Mouse (Mus musculus) testis, adult 2 months (tissue): Measurements from ENCODE around the gene Polrmt.

Experiments used
- CTCF ChIP-seq: fragments of 200-500 bp; IDR thresholded peaks from 2 replicates; pipeline ENCODE4 v1.5.1; 2012; ENCODE audit warnings: low read depth, mild to moderate bottlenecking, inconsistent platforms, low read length, moderate library complexity; ENCODE audit not compliant: control insufficient read depth, insufficient read depth, insufficient replicate concordance
- POLR2A ChIP-seq: fragments of 200-500 bp; IDR thresholded peaks from 2 replicates; pipeline ENCODE4 v1.6.1; 2012; ENCODE audit warnings: low read depth, mild to moderate bottlenecking, inconsistent platforms, low read length, moderate library complexity; ENCODE audit not compliant: control insufficient read depth

- TF ChIP-seq POLR2A: no peak
- TF ChIP-seq CTCF: no peak
Observed at GRCm38 (mm10) chr10:79706406-79707094, 39.8 kb downstream of the Polrmt start.
